Mouse (Mus musculus) MEL (cell line): ENCODE data around the gene Daw1. TPM values are rescaled to one million over a fixed set of nuclear protein-coding genes. Genes with fewer than 3 reads are reported as not detected.

Source experiments
- DNase-seq: peaks from one replicate; pipeline ENCODE4 v3.0.0; 2011; ENCODE audit warnings: low read depth, low spot score
- H3K27ac ChIP-seq: 2 replicates; pipeline ENCODE4 v1.5.1; 2012; ENCODE audit warnings: low read depth, mild to moderate bottlenecking, control low read depth, low read length, moderate library complexity; ENCODE audit not compliant: control insufficient read depth
- H3K27me3 ChIP-seq, 2 experiments: fragments of 150-350 bp in 1 of 2; sonication (generic) in 1 of 2; 2 replicates each; pipeline ENCODE4 v1.6.1; 2012; ENCODE audit warnings: low read length in 2 of 2, mild to moderate bottlenecking in 2 of 2, improper control_type of control experiment in 1 of 2, moderate library complexity in 1 of 2; ENCODE audit not compliant: insufficient read depth in 2 of 2, control insufficient read depth in 1 of 2
- H3K36me3 ChIP-seq, 2 experiments: 2 replicates each; pipeline ENCODE4 v1.6.1; 2012 to 2014; ENCODE audit warnings: low read length in 2 of 2, improper control_type of control experiment in 1 of 2, inconsistent platforms in 1 of 2, mild to moderate bottlenecking in 1 of 2; ENCODE audit not compliant: insufficient read depth in 2 of 2, control insufficient read depth in 1 of 2
- H3K4me1 ChIP-seq, 2 experiments: fragments of 150-350 bp in 1 of 2; sonication (generic) in 1 of 2; 2 replicates each; pipeline ENCODE4 v1.6.1; 2012; ENCODE audit warnings: low read length in 2 of 2, improper control_type of control experiment in 1 of 2, mild to moderate bottlenecking in 1 of 2; ENCODE audit not compliant: insufficient read depth in 2 of 2, control insufficient read depth in 1 of 2
- H3K4me3 ChIP-seq, 2 experiments: fragments of 150-350 bp in 1 of 2; sonication (generic) in 1 of 2; 2 replicates each; pipeline ENCODE4 v1.5.1; 2012; ENCODE audit warnings: low read depth in 2 of 2, low read length in 2 of 2, mild to moderate bottlenecking in 2 of 2, moderate library complexity in 2 of 2, control low read depth in 1 of 2, improper control_type of control experiment in 1 of 2; ENCODE audit not compliant: control insufficient read depth in 1 of 2, insufficient read depth in 1 of 2
- H3K79me2 ChIP-seq: 2 replicates; pipeline ENCODE4 v1.6.1; 2012; ENCODE audit warnings: mild to moderate bottlenecking, low read length, moderate library complexity; ENCODE audit not compliant: control insufficient read depth, poor library complexity, insufficient read depth
- H3K9ac ChIP-seq: 2 replicates; pipeline ENCODE4 v1.6.1; 2012; ENCODE audit warnings: low read depth, mild to moderate bottlenecking, control low read depth, low read length, moderate library complexity; ENCODE audit not compliant: control insufficient read depth, poor library complexity, severe bottlenecking
- H3K9me3 ChIP-seq: fragments of 150-350 bp; sonication (generic); replicated peaks from 2 replicates; pipeline ENCODE4 v1.6.1; 2012; ENCODE audit warnings: mild to moderate bottlenecking, low read length, improper control_type of control experiment, moderate library complexity; ENCODE audit not compliant: insufficient read depth
- BHLHE40 ChIP-seq: IDR thresholded peaks from 2 replicates; pipeline ENCODE4 v1.6.1; 2012; ENCODE audit warnings: low read depth, mild to moderate bottlenecking, inconsistent platforms, low read length, improper control_type of control experiment, borderline replicate concordance
- CHD1 ChIP-seq: IDR thresholded peaks from 2 replicates; pipeline ENCODE4 v1.6.1; 2012; ENCODE audit warnings: low read depth, mild to moderate bottlenecking, inconsistent platforms, low read length, improper control_type of control experiment
- CTCF ChIP-seq, 3 experiments: IDR thresholded peaks in 2 of 3; conservative IDR thresholded peaks in 1 of 3; 2 replicates each; pipeline ENCODE4 v1.5.1; 2011 to 2012; ENCODE audit warnings: low read length in 3 of 3, low read depth in 2 of 3, mild to moderate bottlenecking in 2 of 3, improper control_type of control experiment in 1 of 3, inconsistent platforms in 1 of 3, mixed read lengths in 1 of 3, moderate library complexity in 1 of 3; ENCODE audit not compliant: control insufficient read depth in 1 of 3, insufficient read depth in 1 of 3, poor library complexity in 1 of 3, severe bottlenecking in 1 of 3
- E2F4 ChIP-seq: IDR thresholded peaks from 2 replicates; pipeline ENCODE4 v1.6.1; 2011; ENCODE audit warnings: low read depth, low read length, improper control_type of control experiment, borderline replicate concordance
- ELF1 ChIP-seq: IDR thresholded peaks from 2 replicates; pipeline ENCODE4 v1.6.1; 2014; ENCODE audit warnings: low read depth, mild to moderate bottlenecking, inconsistent platforms, low read length, improper control_type of control experiment, moderate library complexity
- EP300 ChIP-seq, 2 experiments: IDR thresholded peaks; 2 replicates each; pipeline ENCODE4 v1.6.1; 2011; ENCODE audit warnings: improper control_type of control experiment in 2 of 2, low read length in 2 of 2, low read depth in 1 of 2, mild to moderate bottlenecking in 1 of 2
- ETS1 ChIP-seq: IDR thresholded peaks from 2 replicates; pipeline ENCODE4 v1.6.1; 2012; ENCODE audit warnings: low read depth, mild to moderate bottlenecking, inconsistent platforms, low read length, improper control_type of control experiment, moderate library complexity
- GABPA ChIP-seq: IDR thresholded peaks from 2 replicates; pipeline ENCODE4 v1.6.1; 2012; ENCODE audit warnings: low read depth, mild to moderate bottlenecking, inconsistent platforms, low read length, improper control_type of control experiment, moderate library complexity
- GATA1 ChIP-seq: IDR thresholded peaks from 2 replicates; pipeline ENCODE4 v1.6.1; 2011; ENCODE audit warnings: low read depth, low read length, improper control_type of control experiment
- MAFK ChIP-seq: IDR thresholded peaks from 2 replicates; pipeline ENCODE4 v1.6.1; 2011; ENCODE audit warnings: low read depth, mild to moderate bottlenecking, low read length, improper control_type of control experiment, borderline replicate concordance
- MAX ChIP-seq: IDR thresholded peaks from 2 replicates; pipeline ENCODE4 v1.6.1; 2011; ENCODE audit warnings: low read length, improper control_type of control experiment
- MAZ ChIP-seq: IDR thresholded peaks from 2 replicates; pipeline ENCODE4 v1.6.1; 2012; ENCODE audit warnings: low read depth, mild to moderate bottlenecking, inconsistent platforms, low read length, improper control_type of control experiment
- MYB ChIP-seq: IDR thresholded peaks from 2 replicates; pipeline ENCODE4 v1.6.1; 2011; ENCODE audit warnings: mild to moderate bottlenecking, low read depth, low read length, improper control_type of control experiment
- MYC ChIP-seq: IDR thresholded peaks from 2 replicates; pipeline ENCODE4 v1.6.1; 2011; ENCODE audit warnings: low read depth, mild to moderate bottlenecking, low read length, improper control_type of control experiment, moderate library complexity
- POLR2A ChIP-seq, 2 experiments: IDR thresholded peaks; 2 replicates each; pipeline ENCODE4 v1.6.1; 2011 to 2012; ENCODE audit warnings: low read length in 2 of 2, mild to moderate bottlenecking in 2 of 2, control low read depth in 1 of 2, improper control_type of control experiment in 1 of 2, low read depth in 1 of 2, moderate library complexity in 1 of 2; ENCODE audit not compliant: control insufficient read depth in 1 of 2, insufficient read depth in 1 of 2, poor library complexity in 1 of 2
- POLR2AphosphoS2 ChIP-seq: IDR thresholded peaks from 2 replicates; pipeline ENCODE4 v1.6.1; 2011; ENCODE audit warnings: low read length, improper control_type of control experiment
- SMC3 ChIP-seq: IDR thresholded peaks from 2 replicates; pipeline ENCODE4 v1.6.1; 2011; ENCODE audit warnings: low read depth, low read length, improper control_type of control experiment
- TCF12 ChIP-seq: IDR thresholded peaks from 2 replicates; pipeline ENCODE4 v1.6.1; 2014; ENCODE audit warnings: low read depth, mild to moderate bottlenecking, inconsistent platforms, low read length, improper control_type of control experiment, moderate library complexity
- UBTF ChIP-seq: IDR thresholded peaks from 2 replicates; pipeline ENCODE4 v1.6.1; 2012; ENCODE audit warnings: low read depth, mild to moderate bottlenecking, inconsistent platforms, low read length, improper control_type of control experiment, moderate library complexity, borderline replicate concordance; ENCODE audit not compliant: insufficient read depth
- USF2 ChIP-seq, 2 experiments: IDR thresholded peaks; 2 replicates each; pipeline ENCODE4 v1.6.1; 2011 to 2012; ENCODE audit warnings: improper control_type of control experiment in 2 of 2, low read length in 2 of 2, borderline replicate concordance in 1 of 2, inconsistent platforms in 1 of 2, low read depth in 1 of 2, mild to moderate bottlenecking in 1 of 2; ENCODE audit not compliant: insufficient read depth in 1 of 2
- ZC3H11A ChIP-seq: IDR thresholded peaks from 2 replicates; pipeline ENCODE4 v1.6.1; 2012; ENCODE audit warnings: low read depth, mild to moderate bottlenecking, inconsistent platforms, low read length, improper control_type of control experiment
- ZMIZ1 ChIP-seq: IDR thresholded peaks from 2 replicates; pipeline ENCODE4 v1.6.1; 2012; ENCODE audit warnings: low read depth, mild to moderate bottlenecking, inconsistent platforms, low read length, improper control_type of control experiment, moderate library complexity
- ZNF384 ChIP-seq: IDR thresholded peaks from 2 replicates; pipeline ENCODE4 v1.6.1; 2012; ENCODE audit warnings: low read depth, mild to moderate bottlenecking, inconsistent platforms, low read length, improper control_type of control experiment
- polyA plus RNA-seq, 2 experiments: library from polyadenylated mRNA; stranded (reverse) in 1 of 2; unstranded in 1 of 2; fragments of >175 nt in 1 of 2; fragments of >200 nt in 1 of 2; gene quantifications; 2 replicates each; pipeline versions ENCODE4 v1.2.1 to v1.2.4; 2012; ENCODE audit warnings: low replicate concordance in 2 of 2, low read depth in 1 of 2; ENCODE audit not compliant: insufficient read length in 2 of 2, insufficient read depth in 1 of 2, missing spikeins in 1 of 2
- total RNA-seq: library from RNA; depleted of rRNA; stranded (reverse); fragments of 300-350 nt; gene quantifications from 2 replicates; pipeline ENCODE4 v1.2.3, GENCODE M21; 2012

The Daw1 gene
- total and polyA plus RNA-seq, 3 experiments, result not detected

GRCm38 (mm10) chr1:83146547-83146946, 13.0 kb upstream of the Daw1 start:
- no peak overlapping the region for H3K9ac ChIP-seq
- H3K4me3 ChIP-seq, result no peak overlapping the region
- no peaks in the 10 kb centered on the region for H3K36me3 ChIP-seq
- H3K27me3 ChIP-seq, result no peaks in the 10 kb centered on the region
- TF ChIP-seq POLR2A (IDR thresholded peaks at IDR 0.05; ENCODE audit: control insufficient read depth in 1 of 2, insufficient read depth in 1 of 2, low read depth in 1 of 2, low read length in 2 of 2, poor library complexity in 1 of 2) (no peak), E2F4 (no peak), CHD1 (no peak), GATA1 (no peak), GABPA (no peak), EP300 (IDR thresholded peaks at IDR 0.05; ENCODE audit: low read depth in 1 of 2, low read length in 2 of 2) (no peak), ETS1 (no peak), ZNF384 (no peak), MAZ (no peak), BHLHE40 (no peak), MYC (no peak)
- no peaks in the 10 kb centered on the region for H3K4me1 ChIP-seq
- DNase-seq, result no peak
- H3K27ac ChIP-seq, result no peak overlapping the region
- no peaks in the 10 kb centered on the region for H3K9me3 ChIP-seq
- H3K79me2 ChIP-seq, result no peaks in the 10 kb centered on the region

GRCm38 (mm10) chr1:83150227-83150626, 9.3 kb upstream of the Daw1 start:
- Histone ChIP-seq H3K36me3 (no peaks in the 10 kb centered on the region), H3K9ac (no peak overlapping the region), H3K27me3 (no peaks in the 10 kb centered on the region), H3K27ac (no peak overlapping the region), H3K9me3 (no peaks in the 10 kb centered on the region), H3K4me3 (no peak overlapping the region), H3K4me1 (no peaks in the 10 kb centered on the region)
- no peak for DNase-seq
- TF ChIP-seq POLR2AphosphoS2 (no peak), USF2 (IDR thresholded peaks at IDR 0.05; ENCODE audit: borderline replicate concordance in 1 of 2, insufficient read depth in 1 of 2, low read depth in 1 of 2, low read length in 2 of 2) (no peak), GABPA (no peak)
- TF ChIP-seq, all 39 proteins: peak for 0
- H3K79me2 ChIP-seq, result no peaks in the 10 kb centered on the region

GRCm38 (mm10) chr1:83152961-83153360, 6.6 kb upstream of the Daw1 start:
- DNase-seq, result no peak
- Histone ChIP-seq H3K4me3 (no peak overlapping the region), H3K4me1 (no peaks in the 10 kb centered on the region), H3K27ac (no peak overlapping the region), H3K27me3 (no peaks in the 10 kb centered on the region), H3K9ac (no peak overlapping the region), H3K9me3 (no peaks in the 10 kb centered on the region)
- no peak for TF ChIP-seq MYB
- TF ChIP-seq MAX, result no peak
- no peak for TF ChIP-seq E2F4
- no peak for TF ChIP-seq TCF12
- no peak for TF ChIP-seq ETS1
- no peak for TF ChIP-seq ELF1
- TF ChIP-seq SMC3, result no peak
- TF ChIP-seq BHLHE40, result no peak
- no peak for TF ChIP-seq MAFK
- TF ChIP-seq UBTF, result no peak
- no peak for TF ChIP-seq ZC3H11A
- no peak for TF ChIP-seq CTCF (IDR thresholded peaks at IDR 0.05 in 2 of 3, conservative IDR thresholded peaks at IDR 0.05 in 1 of 3; ENCODE audit: control insufficient read depth in 1 of 3, insufficient read depth in 1 of 3, low read depth in 2 of 3, low read length in 3 of 3, poor library complexity in 1 of 3, severe bottlenecking in 1 of 3)
- no peak for TF ChIP-seq ZMIZ1
- TF ChIP-seq, all 39 proteins: peak for 0
- Histone ChIP-seq H3K36me3 (no peaks in the 10 kb centered on the region), H3K79me2 (no peaks in the 10 kb centered on the region)
